Mouse (Mus musculus) macrophage (primary cell): Measurements from ENCODE around the gene Impg2. TPM values are rescaled to one million over a fixed set of nuclear protein-coding genes. Genes with fewer than 3 reads are reported as not detected.

ENCODE experiments used
- H3K27ac ChIP-seq: fragments of 350-480 bp; formaldehyde crosslinking; 2 replicates; pipeline ENCODE4 v1.9.0; 2021
- H3K36me3 ChIP-seq: fragments of 350-480 bp; formaldehyde crosslinking; 2 replicates; pipeline ENCODE4 v1.9.0; 2021; ENCODE audit errors: inconsistent target
- H3K4me3 ChIP-seq: fragments of 350-480 bp; formaldehyde crosslinking; 2 replicates; pipeline ENCODE4 v1.9.0; 2021; ENCODE audit errors: inconsistent target
- H3K79me2 ChIP-seq: fragments of 350-480 bp; formaldehyde crosslinking; 2 replicates; pipeline ENCODE4 v1.9.0; 2021; ENCODE audit errors: inconsistent target
- WGBS: methylation state at CpG from one replicate; pipeline ENCODE4 v1.1.7; 2026; ENCODE audit warnings: inconsistent platforms; ENCODE audit not compliant: missing documents; 5-methylcytosine and 5-hydroxymethylcytosine counted together
- polyA plus RNA-seq: library from polyadenylated mRNA; stranded (reverse); fragments of 250-400 nt; gene quantifications from 3 replicates; pipeline ENCODE4 v1.2.4, GENCODE M21; 2018; ENCODE audit warnings: inconsistent platforms

Impg2 gene
- polyA plus RNA-seq, 1 experiment from 2014 or later = 0.04 TPM

GRCm38 (mm10) chr16:56281336-56281735 lies 77.2 kb downstream of the Impg2 start:
- Histone ChIP-seq H3K79me2 (no peaks in the 10 kb centered on the region), H3K27ac (no peak overlapping the region), H3K4me3 (no peak overlapping the region), H3K36me3 (no peaks in the 10 kb centered on the region)
- 63% methylated on average over 4 of the region's 4 CpGs for WGBS

- WGBS = 80% methylated on average over 1 of the region's 1 CpGs
- H3K27ac ChIP-seq = no peak overlapping the region
- no peaks in the 10 kb centered on the region for H3K36me3 ChIP-seq
- H3K4me3 ChIP-seq = no peak overlapping the region
- no peaks in the 10 kb centered on the region for H3K79me2 ChIP-seq
These were observed 79.2 kb downstream of the Impg2 start for GRCm38 (mm10) chr16:56283330-56283729.

DNA sequence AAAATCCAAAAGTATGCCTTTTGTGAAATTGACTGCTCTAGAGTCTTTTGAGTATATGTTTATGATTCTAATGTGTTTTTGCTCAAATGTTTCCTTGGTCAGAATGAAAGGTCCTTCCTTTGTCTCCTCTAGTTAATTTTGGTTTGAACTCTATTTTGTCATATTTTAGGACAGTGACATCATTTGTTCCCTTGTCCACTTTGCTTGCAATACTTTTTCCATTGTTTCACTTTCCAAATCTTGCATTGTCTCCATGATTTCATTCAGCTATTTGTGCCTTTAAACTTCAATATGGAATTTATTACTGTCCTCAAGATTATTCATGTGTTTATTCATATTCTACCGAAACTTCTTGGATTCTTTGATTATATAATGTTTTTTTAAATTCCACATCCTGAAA lies 79.8 kb downstream of the Impg2 start:
- Histone ChIP-seq H3K27ac (no peak overlapping the region), H3K79me2 (no peaks in the 10 kb centered on the region), H3K36me3 (no peaks in the 10 kb centered on the region), H3K4me3 (no peak overlapping the region)
- WGBS = 94% methylated on average over 1 of the region's 1 CpGs

- no peak overlapping the region for H3K4me3 ChIP-seq
- no peak overlapping the region for H3K27ac ChIP-seq
- no peaks in the 10 kb centered on the region for H3K36me3 ChIP-seq
- no peaks in the 10 kb centered on the region for H3K79me2 ChIP-seq
- 88% methylated on average over 5 of the region's 5 CpGs for WGBS
These were observed 82.0 kb downstream of the Impg2 start for GRCm38 (mm10) chr16:56286076-56286475.

GRCm38 (mm10) chr16:56286977-56287376 lies 82.9 kb downstream of the Impg2 start:
- H3K36me3 ChIP-seq = no peaks in the 10 kb centered on the region
- no peaks in the 10 kb centered on the region for H3K79me2 ChIP-seq
- no peak overlapping the region for H3K4me3 ChIP-seq
- H3K27ac ChIP-seq = no peak overlapping the region
- WGBS = 94% methylated on average over 2 of the region's 2 CpGs

DNA sequence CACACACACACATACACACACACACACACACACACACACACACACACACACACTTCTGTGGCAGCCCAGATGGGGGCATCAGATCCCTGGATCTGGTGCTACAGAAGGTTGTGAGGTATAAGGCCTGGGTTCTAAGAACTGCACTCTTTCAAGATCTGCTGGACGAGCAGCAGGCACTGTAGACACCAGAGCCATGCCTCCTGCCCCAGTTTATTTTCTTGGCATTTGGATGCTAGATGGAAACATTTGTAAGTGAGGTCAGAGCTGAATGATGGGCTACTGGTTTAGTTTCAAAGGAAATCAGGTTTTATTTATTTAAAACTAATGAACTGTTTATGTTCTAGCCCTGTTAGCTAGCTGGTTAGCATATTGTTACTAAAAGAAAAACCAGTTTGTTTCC lies 90.8 kb downstream of the Impg2 start:
- WGBS = 92% methylated on average over 1 of the region's 1 CpGs
- H3K79me2 ChIP-seq = no peaks in the 10 kb centered on the region
- no peak overlapping the region for H3K27ac ChIP-seq
- no peaks in the 10 kb centered on the region for H3K36me3 ChIP-seq
- H3K4me3 ChIP-seq = no peak overlapping the region

DNA sequence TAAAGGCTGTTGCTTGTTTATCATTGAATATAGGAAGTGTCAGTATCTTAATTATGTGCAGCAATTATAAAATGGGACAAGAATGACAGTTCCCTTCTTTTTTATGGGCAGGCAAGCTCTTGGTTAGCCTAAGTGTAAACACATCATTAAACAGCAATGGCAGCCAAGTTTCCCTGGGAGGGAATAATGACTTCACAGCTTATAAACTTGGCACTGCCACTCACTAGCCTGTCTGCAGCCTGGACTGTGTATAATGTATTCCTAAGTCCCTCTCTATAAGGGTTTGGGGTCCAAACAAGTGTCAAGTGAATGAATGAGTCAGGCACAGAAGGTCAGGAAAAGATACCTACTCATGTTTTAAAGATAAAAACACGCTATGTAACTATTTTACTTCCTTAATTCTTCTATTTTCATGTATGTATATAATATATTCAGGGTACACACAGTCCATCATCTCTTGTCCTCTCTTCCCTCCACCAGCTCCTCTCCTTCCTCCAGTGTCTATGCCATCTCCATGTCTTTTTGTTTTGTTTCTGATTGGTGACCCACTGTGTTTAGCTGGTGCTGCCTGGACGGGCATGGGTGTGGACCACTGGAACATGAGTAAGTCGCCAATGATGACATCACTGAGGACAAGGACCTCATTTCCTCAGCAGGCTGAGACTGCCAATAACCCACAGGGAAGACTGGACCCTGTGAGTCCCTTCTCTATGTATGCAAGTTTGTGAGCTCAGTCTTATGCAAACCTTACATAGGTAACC lies 92.0 kb downstream of the Impg2 start:
- WGBS = 77% methylated on average over 3 of the region's 3 CpGs
- no peaks in the 10 kb centered on the region for H3K79me2 ChIP-seq
- no peaks in the 10 kb centered on the region for H3K36me3 ChIP-seq
- H3K4me3 ChIP-seq = no peak overlapping the region
- no peak overlapping the region for H3K27ac ChIP-seq

DNA sequence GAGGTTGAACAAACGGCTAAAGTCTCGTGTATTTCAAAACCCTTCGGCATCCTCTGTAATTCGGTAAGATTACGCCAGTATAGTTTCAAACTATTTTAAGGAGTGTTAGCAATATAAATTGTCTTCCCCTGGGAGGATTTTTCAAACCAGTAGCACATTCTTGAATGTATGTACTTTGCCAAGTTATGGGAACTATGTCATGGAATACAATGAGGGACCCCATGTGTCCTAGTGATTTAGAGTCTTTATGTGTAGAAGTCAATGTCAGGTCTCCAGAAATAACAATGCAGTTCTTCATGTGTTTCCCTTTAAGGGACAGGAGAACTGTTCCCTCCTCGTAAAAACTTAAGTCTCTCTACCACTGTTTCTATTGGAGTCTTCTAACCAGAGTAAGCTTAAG lies 94.1 kb downstream of the Impg2 start:
- no peaks in the 10 kb centered on the region for H3K79me2 ChIP-seq

GRCm38 (mm10) chr16:56298836-56299235 lies 94.7 kb downstream of the Impg2 start:
- H3K4me3 ChIP-seq = no peak overlapping the region
- no peaks in the 10 kb centered on the region for H3K79me2 ChIP-seq
- WGBS = 95% methylated on average over 2 of the region's 2 CpGs
- no peaks in the 10 kb centered on the region for H3K36me3 ChIP-seq
- H3K27ac ChIP-seq = no peak overlapping the region

More for the DNA sequence above, 94.1 kb downstream of the Impg2 start:
- whole genome bisulfite sequencing = 89% methylated on average over 6 of the region's 6 CpGs
- no peak overlapping the region for H3K4me3 ChIP-seq
- no peaks in the 10 kb centered on the region for H3K36me3 ChIP-seq
- H3K27ac ChIP-seq = no peak overlapping the region

GRCm38 (mm10) chr16:56302996-56303395 lies 98.9 kb downstream of the Impg2 start:
- H3K27ac ChIP-seq = no peak overlapping the region
- WGBS = 86% methylated on average over 4 of the region's 4 CpGs
- H3K36me3 ChIP-seq = no peaks in the 10 kb centered on the region
- no peak overlapping the region for H3K4me3 ChIP-seq
- H3K79me2 ChIP-seq = no peaks in the 10 kb centered on the region

GRCm38 (mm10) chr16:56304167-56304566 lies 100.1 kb downstream of the Impg2 start:
- no peak overlapping the region for H3K4me3 ChIP-seq
- 90% methylated on average over 4 of the region's 4 CpGs for WGBS
- H3K27ac ChIP-seq = no peak overlapping the region
- H3K36me3 ChIP-seq = no peaks in the 10 kb centered on the region
- no peaks in the 10 kb centered on the region for H3K79me2 ChIP-seq

DNA sequence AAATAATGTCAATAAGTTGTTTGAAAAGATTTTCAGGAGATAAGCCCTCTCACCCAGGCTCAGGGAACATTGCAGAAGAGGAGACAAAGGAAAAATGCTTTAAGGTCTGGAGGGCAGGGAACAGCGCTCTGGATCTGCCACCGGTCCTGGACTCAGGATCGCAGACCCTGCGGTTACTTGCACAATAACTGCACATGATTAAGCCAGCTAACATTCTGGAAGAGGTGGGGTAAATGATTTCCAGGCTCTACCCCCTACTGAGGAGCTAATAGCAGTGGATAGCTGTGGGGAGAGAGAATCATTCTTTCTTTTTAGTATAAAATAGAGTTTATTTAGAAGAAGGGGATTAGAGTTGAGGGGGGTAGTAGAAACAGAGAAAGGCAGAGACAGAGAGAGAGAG lies 103.5 kb downstream of the Impg2 start:
- H3K4me3 ChIP-seq = no peak overlapping the region
- H3K79me2 ChIP-seq = no peaks in the 10 kb centered on the region
- no peak overlapping the region for H3K27ac ChIP-seq
- WGBS = 98% methylated on average over 4 of the region's 4 CpGs
- no peaks in the 10 kb centered on the region for H3K36me3 ChIP-seq

- H3K27ac ChIP-seq = no peak overlapping the region
- H3K36me3 ChIP-seq = no peaks in the 10 kb centered on the region
- no peak overlapping the region for H3K4me3 ChIP-seq
- no peaks in the 10 kb centered on the region for H3K79me2 ChIP-seq
These were observed 107.2 kb downstream of the Impg2 start for GRCm38 (mm10) chr16:56311291-56311690.
